Mouse (Mus musculus) ES-E14 (cell line): Measurements from ENCODE around the gene Bmper. TPM values are rescaled to one million over a fixed set of nuclear protein-coding genes. Genes with fewer than 3 reads are reported as not detected.

ENCODE experiments used
- DNase-seq: peaks from one replicate; pipeline ENCODE4 v3.0.0-alpha.2; 2013; ENCODE audit warnings: low read depth, low spot score
- H3K27ac ChIP-seq: 2 replicates; pipeline ENCODE4 v1.5.1; 2012; ENCODE audit warnings: low read depth, mild to moderate bottlenecking, low read length, moderate library complexity, mixed read lengths; ENCODE audit not compliant: poor library complexity, insufficient read depth, severe bottlenecking
- H3K36me3 ChIP-seq: 2 replicates; pipeline ENCODE4 v1.6.1; 2012; ENCODE audit warnings: mild to moderate bottlenecking, low read length, moderate library complexity, mixed read lengths; ENCODE audit not compliant: control insufficient read depth, poor library complexity, insufficient read depth, severe bottlenecking
- H3K4me1 ChIP-seq, 2 experiments: fragments of 150-350 bp in 1 of 2; sonication (generic) in 1 of 2; 2 replicates each; pipeline ENCODE4 v1.6.1; 2012; ENCODE audit warnings: low read length in 2 of 2, mild to moderate bottlenecking in 1 of 2, mixed read lengths in 1 of 2; ENCODE audit not compliant: control insufficient read depth in 2 of 2, insufficient read depth in 2 of 2, poor library complexity in 1 of 2
- H3K4me3 ChIP-seq, 2 experiments: fragments of 150-350 bp in 1 of 2; sonication (generic) in 1 of 2; 2 replicates each; pipeline ENCODE4 v1.5.1; 2012; ENCODE audit warnings: low read length in 2 of 2, low read depth in 1 of 2, mild to moderate bottlenecking in 1 of 2, mixed read lengths in 1 of 2; ENCODE audit not compliant: insufficient read depth in 1 of 2, poor library complexity in 1 of 2, severe bottlenecking in 1 of 2
- H3K9ac ChIP-seq: 2 replicates; pipeline ENCODE4 v1.6.1; 2012; ENCODE audit warnings: low read depth, mild to moderate bottlenecking, low read length, mixed read lengths; ENCODE audit not compliant: poor library complexity, insufficient read depth, severe bottlenecking
- H3K9me3 ChIP-seq: fragments of 150-350 bp; sonication (generic); 2 replicates; pipeline ENCODE4 v1.6.1; 2012; ENCODE audit warnings: low read depth, mild to moderate bottlenecking, low read length; ENCODE audit not compliant: control insufficient read depth, insufficient read depth
- CHD2 ChIP-seq: IDR thresholded peaks from 2 replicates; pipeline ENCODE4 v1.6.1; 2014; ENCODE audit warnings: mild to moderate bottlenecking, low read depth, low read length, inconsistent platforms
- HCFC1 ChIP-seq: IDR thresholded peaks from 2 replicates; pipeline ENCODE4 v1.6.1; 2012; ENCODE audit warnings: low read length, inconsistent platforms, borderline replicate concordance; ENCODE audit not compliant: insufficient read depth
- MAFK ChIP-seq: IDR thresholded peaks from 2 replicates; pipeline ENCODE4 v1.6.1; 2014; ENCODE audit warnings: mild to moderate bottlenecking, low read depth, low read length, inconsistent platforms; ENCODE audit not compliant: insufficient read depth
- ZC3H11A ChIP-seq: IDR thresholded peaks from 2 replicates; pipeline ENCODE4 v1.6.1; 2012; ENCODE audit warnings: low read depth, mild to moderate bottlenecking, inconsistent platforms, low read length, borderline replicate concordance
- ZNF384 ChIP-seq: IDR thresholded peaks from 2 replicates; pipeline ENCODE4 v1.6.1; 2012; ENCODE audit warnings: low read depth, low read length, inconsistent platforms
- in situ Hi-C, 2 experiments: fragments of 600-800 bp; cut with MboI; formaldehyde crosslinking; loops; one replicate each; pipeline ENCODE4 v1.15.1; 2025; ENCODE audit warnings: low sequenced_read_pairs in 2 of 2, inconsistent platforms in 1 of 2; ENCODE audit not compliant: unreplicated experiment in 2 of 2
- total RNA-seq: library from RNA; depleted of rRNA; stranded (reverse); fragments of 300-350 nt; gene quantifications from 2 replicates; pipeline ENCODE4 v1.2.3, GENCODE M21; 2012

Gene Bmper
- total RNA-seq, 1 experiment, result 2.5 TPM

- TF ChIP-seq CHD2, result no peak
- peak overlapping the region; percentile 72 to 80 for H3K4me3 ChIP-seq
- H3K27ac ChIP-seq, result no peak overlapping the region
- no peak overlapping the region for H3K9ac ChIP-seq
- H3K36me3 ChIP-seq, result no peaks in the 10 kb centered on the region
- no peaks in the 10 kb centered on the region for H3K9me3 ChIP-seq
- no peak for DNase-seq
- no peaks in the 10 kb centered on the region for H3K4me1 ChIP-seq
- in situ Hi-C loops, result no loop called here
These were observed 900 bp upstream of the Bmper start for GRCm38 (mm10) chr9:23221976-23222375.

- peak overlapping the region; percentile 72 to 80 for H3K4me3 ChIP-seq
- no peak for TF ChIP-seq CHD2
- no peak for TF ChIP-seq MAFK
- TF ChIP-seq ZC3H11A, result no peak
- no peak for TF ChIP-seq HCFC1
- TF ChIP-seq ZNF384, result no peak
- peak; percentile 16 for DNase-seq
- in situ Hi-C loops, result no loop called here
- no peaks in the 10 kb centered on the region for H3K9me3 ChIP-seq
- H3K4me1 ChIP-seq, result no peaks in the 10 kb centered on the region
- H3K27ac ChIP-seq, result no peak overlapping the region
- H3K36me3 ChIP-seq, result no peaks in the 10 kb centered on the region
- peak overlapping the region; percentile 70 for H3K9ac ChIP-seq
These were observed 410 bp upstream of the Bmper start for GRCm38 (mm10) chr9:23222492-23222840.

DNA sequence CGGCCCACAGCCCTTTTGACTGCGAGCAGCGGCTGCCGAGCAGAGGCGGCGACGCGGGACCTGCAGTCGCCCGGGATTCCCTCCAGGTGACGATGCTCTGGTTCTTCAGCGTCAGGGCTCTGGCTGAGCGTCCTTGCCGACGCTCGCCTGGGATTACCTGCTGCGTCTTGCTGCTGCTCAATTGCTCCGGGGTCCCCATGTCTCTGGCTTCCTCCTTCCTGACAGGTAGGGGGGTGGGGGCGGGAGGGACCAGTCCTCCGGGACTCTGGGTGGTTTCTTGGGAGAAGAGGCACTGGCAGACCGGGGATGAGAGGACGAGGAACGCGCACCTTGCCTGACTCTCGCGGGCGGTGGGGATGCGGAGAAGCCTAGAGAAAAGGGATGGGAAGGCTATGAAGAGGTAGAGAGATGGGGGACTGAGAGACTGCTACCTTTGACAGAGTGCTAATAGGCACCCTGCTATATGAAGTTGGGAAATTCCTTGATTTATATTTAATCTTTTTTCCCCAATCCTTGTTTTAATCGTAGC, 737 bp downstream of the Bmper start:
- H3K9ac ChIP-seq, result peak overlapping the region; percentile 70
- no peak overlapping the region for H3K27ac ChIP-seq
- no peaks in the 10 kb centered on the region for H3K9me3 ChIP-seq
- in situ Hi-C loops, result no loop called here
- H3K4me1 ChIP-seq, result no peaks in the 10 kb centered on the region
- H3K36me3 ChIP-seq, result no peaks in the 10 kb centered on the region
- DNase-seq, result peak; percentile 26
- TF ChIP-seq ZNF384 (no peak), ZC3H11A (no peak), MAFK (no peak), CHD2 (no peak), HCFC1 (no peak)
- peak overlapping the region; percentile 72 to 80 for H3K4me3 ChIP-seq

DNA sequence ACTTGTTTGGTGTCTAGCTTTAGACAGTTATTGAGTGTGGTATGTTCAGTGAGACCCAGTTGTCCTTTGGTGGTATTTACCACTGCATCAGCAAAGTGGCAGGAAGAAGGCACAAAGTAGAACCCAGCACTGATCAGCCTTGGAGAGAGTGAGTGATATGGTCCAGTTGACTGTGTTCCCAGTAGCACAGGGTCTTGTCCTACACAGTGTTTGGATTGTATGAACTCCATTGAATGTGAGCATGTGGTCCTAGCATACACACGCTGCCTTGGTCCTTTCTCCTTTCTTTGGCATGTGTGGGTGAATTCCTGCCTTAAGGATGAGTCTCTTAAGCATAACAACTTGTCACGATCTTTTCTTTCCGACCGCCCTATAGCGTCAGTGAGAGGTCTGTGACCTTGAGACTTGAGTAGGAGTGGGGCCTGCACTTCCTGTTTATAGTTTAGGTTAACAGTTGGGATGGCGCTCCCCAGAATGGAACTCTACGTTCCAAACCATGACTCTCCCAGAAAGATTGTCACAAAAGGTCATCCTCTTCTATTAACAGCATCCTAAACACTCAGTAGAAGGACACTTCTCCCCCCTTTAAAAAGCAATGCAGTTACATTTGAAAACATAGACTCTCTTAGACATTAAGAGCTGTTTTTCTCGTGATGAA, 10.7 kb downstream of the Bmper start:
- in situ Hi-C loops, result no loop called here
- no peaks in the 10 kb centered on the region for H3K9me3 ChIP-seq
- H3K27ac ChIP-seq, result no peak overlapping the region
- no peak overlapping the region for H3K4me3 ChIP-seq
- H3K36me3 ChIP-seq, result no peaks in the 10 kb centered on the region
- no peaks in the 10 kb centered on the region for H3K4me1 ChIP-seq
- DNase-seq, result no peak
- TF ChIP-seq ZC3H11A (no peak), ZNF384 (no peak), MAFK (no peak), CHD2 (no peak), HCFC1 (no peak)
- H3K9ac ChIP-seq, result no peak overlapping the region

GRCm38 (mm10) chr9:23235368-23236002, 12.6 kb downstream of the Bmper start:
- in situ Hi-C loops, result no loop called here
- Histone ChIP-seq H3K9ac (no peak overlapping the region), H3K9me3 (no peaks in the 10 kb centered on the region), H3K36me3 (no peaks in the 10 kb centered on the region), H3K4me3 (no peak overlapping the region), H3K4me1 (no peaks in the 10 kb centered on the region), H3K27ac (no peak overlapping the region)
- TF ChIP-seq ZNF384 (no peak), ZC3H11A (no peak), HCFC1 (no peak), CHD2 (no peak), MAFK (no peak)
- DNase-seq, result no peak
